In the genomic region with DNA sequence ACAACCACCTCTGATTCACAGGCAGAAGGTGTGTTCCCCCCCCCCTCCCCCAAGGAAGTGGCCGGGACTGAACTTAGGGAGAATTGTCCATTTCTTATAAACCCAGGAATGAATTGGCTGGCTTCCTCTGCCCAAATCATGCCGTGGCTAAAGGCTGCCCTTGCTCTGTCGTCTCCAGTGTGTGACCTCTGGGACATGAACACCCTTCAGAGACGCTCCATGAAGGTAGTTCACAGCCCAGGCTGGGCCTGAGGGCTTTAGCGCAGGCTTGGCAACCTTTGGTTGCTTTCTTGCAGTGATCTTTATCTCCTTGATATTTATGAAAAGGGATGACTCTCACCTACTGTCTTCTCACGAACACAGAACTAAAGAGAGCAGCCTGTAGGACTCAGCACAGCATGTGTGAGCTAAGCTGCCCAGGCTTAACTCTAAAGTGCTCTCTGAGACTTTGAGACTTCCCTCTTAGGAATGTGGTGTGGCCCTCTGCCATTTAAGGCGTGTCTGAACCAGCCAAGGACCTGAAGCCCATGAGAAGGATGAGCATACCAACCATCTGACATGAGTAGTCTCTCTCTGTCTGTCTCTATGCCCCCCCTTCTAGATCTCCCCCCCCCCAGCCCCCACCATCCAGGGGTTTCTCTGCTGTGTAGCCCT, we compare ENCODE assay signal across 10 mouse cellular contexts. TPM values are rescaled to one million over a fixed set of nuclear protein-coding genes. Genes with fewer than 3 reads are reported as not detected.
A peak's percentile ranks its signal among the peaks of the same experiment; 100 is the strongest.
DNase-seq lines count a peak whose midpoint lies in the region; ATAC-seq and TF ChIP-seq lines count a peak whose summit lies in the region.
"Had no signal": no experiment of that assay in that cellular context is flagged by ENCODE, and none has a peak within 500 bp of the region (broad histone marks: within the 10 kb centered on the region; RNA-seq: fewer than 3 reads in every experiment).

No protein-coding gene starts in this region.

- H3K4me3 ChIP-seq in heart, embryonic 12.5 days, result 0 out of 2 replicates have a peak overlapping the region, but pooled peaks have one; percentile 5
- H3K4me3 ChIP-seq in heart, adult 2 months, result no peak overlapping the region
- no peak overlapping the region for H3K4me3 ChIP-seq in forebrain, embryonic 10.5 days
- H3K4me3 ChIP-seq in hindbrain, embryonic 10.5 days, result no peak overlapping the region

- 0 out of 2 replicates have a peak, but pooled peaks cover 21% of the 10 kb centered on the region for H3K27me3 ChIP-seq in heart, embryonic 12.5 days (replicated peaks)
- no peaks in the 10 kb centered on the region for H3K27me3 ChIP-seq in heart, adult 2 months (ENCODE audit: control insufficient read depth, insufficient read depth, low read length)
- H3K27me3 ChIP-seq in forebrain, embryonic 10.5 days (ENCODE audit: poor library complexity, severe bottlenecking), result no peaks in the 10 kb centered on the region
- no peaks in the 10 kb centered on the region for H3K27me3 ChIP-seq in hindbrain, embryonic 10.5 days (ENCODE audit: insufficient read depth, poor library complexity, severe bottlenecking)

- no peak for TF ChIP-seq POLR2A in heart, adult 2 months (IDR thresholded peaks at IDR 0.05; ENCODE audit: insufficient read depth, low read depth, low read length)

- TF ChIP-seq CTCF in heart, adult 2 months (IDR thresholded peaks at IDR 0.05), result no peak

- WGBS in heart, embryonic 12.5 days, result 25% methylated on average over 7 of the region's 7 CpGs
- WGBS in heart, adult 2 months, result 43% methylated on average over 7 of the region's 7 CpGs
- 72% methylated on average over 7 of the region's 7 CpGs for WGBS in forebrain, embryonic 10.5 days
- WGBS in hindbrain, embryonic 10.5 days, result 64% methylated on average over 7 of the region's 7 CpGs

- H3K9me3 ChIP-seq in heart, embryonic 12.5 days (replicated peaks), result peaks cover 6% of the 10 kb centered on the region
- peaks cover 4% of the 10 kb centered on the region; the same call in 1 of the 2 replicates for H3K9me3 ChIP-seq in forebrain, embryonic 10.5 days
- H3K9me3 ChIP-seq in hindbrain, embryonic 10.5 days, result 0 out of 2 replicates have a peak, but pooled peaks cover 3% of the 10 kb centered on the region

- TF ChIP-seq EP300 in heart, adult 2 months (IDR thresholded peaks at IDR 0.05; ENCODE audit: insufficient read depth, low read depth, low read length), result no peak

- no peak overlapping the region for H3K9ac ChIP-seq in heart, embryonic 12.5 days
- H3K9ac ChIP-seq in heart, adult 2 months (ENCODE audit: low read depth, low read length), result no peak overlapping the region

- peak overlapping the region; percentile 55 for H3K4me2 ChIP-seq in heart, embryonic 12.5 days

- intact Hi-C loops in heart, adult 2 months (cut with DNase I), result loop anchor here (5.0 kb wide), 2 partner anchors 86 to 89 kb away; a partner anchor contains a TSS

- peaks cover 19% of the 10 kb centered on the region for H3K4me1 ChIP-seq in heart, embryonic 12.5 days (replicated peaks)
- no peaks in the 10 kb centered on the region for H3K4me1 ChIP-seq in heart, adult 2 months (ENCODE audit: control insufficient read depth, insufficient read depth, low read length)
- H3K4me1 ChIP-seq in forebrain, embryonic 10.5 days, result peaks cover 9% of the 10 kb centered on the region
- H3K4me1 ChIP-seq in hindbrain, embryonic 10.5 days (replicated peaks), result peaks cover 11% of the 10 kb centered on the region; the same call in 1 of the 2 replicates

- H3K27ac ChIP-seq in heart, embryonic 12.5 days (ENCODE audit: poor library complexity, severe bottlenecking), result no peak overlapping the region
- H3K27ac ChIP-seq in heart, adult 2 months, result no peak overlapping the region
- H3K27ac ChIP-seq in forebrain, embryonic 10.5 days, result no peak overlapping the region
- H3K27ac ChIP-seq in hindbrain, embryonic 10.5 days, result no peak overlapping the region

- 0 out of 2 replicates have a peak, but pooled peaks have one; percentile 31 for ATAC-seq in heart, embryonic 12.5 days (ENCODE audit: insufficient number of reproducible peaks, low FRiP score)

- no peaks in the 10 kb centered on the region for H3K79me2 ChIP-seq in heart, adult 2 months (replicated peaks; ENCODE audit: control insufficient read depth, insufficient read depth, low read length)

- no peak for DNase-seq in heart, adult 2 months
- peak; percentile 42 for DNase-seq in ES-CJ7 (ENCODE audit: low read depth, low spot score)
- peak; percentile 89 for DNase-seq in kidney, adult 9 months
- peak; percentile 62 for DNase-seq in lung, postnatal 10 days
- DNase-seq in forebrain, embryonic 10.5 days (ENCODE audit: extremely low spot score, low spot score), result no peak
- no peak for DNase-seq in hindbrain, embryonic 10.5 days (ENCODE audit: low spot score)
- DNase-seq in layer of hippocampus, adult 8-10 months (ENCODE audit: low spot score in 2 of 2), result no peak
- DNase-seq: cerebellum, adult 9-11 months had no signal

- no peaks in the 10 kb centered on the region for H3K36me3 ChIP-seq in heart, embryonic 12.5 days
- no peaks in the 10 kb centered on the region for H3K36me3 ChIP-seq in heart, adult 2 months (ENCODE audit: control insufficient read depth, insufficient read depth, low read length)
- H3K36me3 ChIP-seq in forebrain, embryonic 10.5 days (replicated peaks), result no peaks in the 10 kb centered on the region
- no peaks in the 10 kb centered on the region for H3K36me3 ChIP-seq in hindbrain, embryonic 10.5 days

RNA-seq across cellular contexts. Expression of a gene that starts 15.4 kb away (rescaled TPM):
- 0.36 TPM in 1 of 2 replicates, not detected in the other for polyA plus RNA-seq in heart, embryonic 12.5 days (2016; fragmentation: Nextera tagmentation; extraction: Ambion mirVana)
- total RNA-seq in heart, adult 2 months (2021), result not detected
- polyA plus RNA-seq in heart, adult 2 months (2012; rRNA removed), result 0.10 TPM in 1 of 2 replicates, not detected in the other
- polyA plus RNA-seq in forebrain, embryonic 10.5 days (2016; fragmentation: Nextera tagmentation; extraction: Ambion mirVana), result not detected in 2 replicates
- polyA plus RNA-seq in hindbrain, embryonic 10.5 days (2016; fragmentation: Nextera tagmentation; extraction: Ambion mirVana), result 0.25 and 0.29 TPM in 2 replicates
- total RNA-seq in layer of hippocampus, adult 8-10 months (2022), result under 1 TPM in 2 of 4 experiments, not detected in 2; 0.25 to 0.26 TPM
- polyA plus RNA-seq: stomach, embryonic 14.5 days had no signal

RNA-seq across cellular contexts. Expression of a gene that starts 15.4 kb away (rescaled TPM):
- 0.08 TPM in 1 of 2 replicates, not detected in the other for polyA plus RNA-seq in heart, embryonic 12.5 days (2016; fragmentation: Nextera tagmentation; extraction: Ambion mirVana)
- total RNA-seq in heart, adult 2 months (2021), result not detected
- 0.06 TPM in 1 of 2 replicates, not detected in the other for polyA plus RNA-seq in heart, adult 2 months (2012; rRNA removed)
- 0.05 and 0.18 TPM in 2 replicates for polyA plus RNA-seq in forebrain, embryonic 10.5 days (2016; fragmentation: Nextera tagmentation; extraction: Ambion mirVana)
- 0.06 and 0.14 TPM in 2 replicates for polyA plus RNA-seq in hindbrain, embryonic 10.5 days (2016; fragmentation: Nextera tagmentation; extraction: Ambion mirVana)
- not detected for total RNA-seq in layer of hippocampus, adult 8-10 months (2022)

Comparison
In these comparisons a context has a peak if more than half of its experiments do, and no peak if none do; other contexts are left out.
1. DNase-seq: peak in ES-CJ7 (single experiment), kidney, adult 9 months (single experiment) and lung, postnatal 10 days (single experiment); none in heart, adult 2 months (0 of 2), forebrain, embryonic 10.5 days (single experiment), hindbrain, embryonic 10.5 days (single experiment) and layer of hippocampus, adult 8-10 months (0 of 2).